Mouse (Mus musculus): ENCODE results near the gene Insl3. TPM values are rescaled to one million over a fixed set of nuclear protein-coding genes. Genes with fewer than 3 reads are reported as not detected.

The Insl3 gene
- polyA plus RNA-seq, 1 experiment = 0.14 TPM

DNA sequence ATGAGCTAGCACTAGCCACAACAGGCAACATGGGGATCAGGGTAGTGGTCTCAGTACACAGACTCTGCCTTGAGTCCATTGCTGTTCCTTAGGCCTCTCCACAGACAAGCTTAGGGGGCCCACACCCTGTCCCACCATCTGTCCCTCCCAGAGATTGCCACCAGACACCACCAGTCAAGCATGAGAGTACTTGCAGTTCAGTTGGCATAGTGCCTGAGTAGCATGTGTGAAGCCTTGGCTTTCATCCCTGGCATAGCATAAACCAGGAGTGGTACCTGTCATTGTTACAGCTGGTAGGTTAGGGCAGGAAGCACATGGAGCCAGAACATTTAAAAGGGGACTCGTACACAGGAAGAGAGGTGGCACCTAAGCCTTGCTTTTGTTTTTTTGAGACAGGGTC is 29.3 kb upstream of the Insl3 start:
- Histone ChIP-seq H3K79me3 (ENCODE audit: low read depth) (no peaks in the 10 kb centered on the region), H3K36me3 (ENCODE audit: control insufficient read depth, insufficient read depth) (no peaks in the 10 kb centered on the region), H3K4me3 (ENCODE audit: insufficient read depth, poor library complexity, severe bottlenecking) (no peak overlapping the region), H3K79me2 (ENCODE audit: control insufficient read depth, insufficient read depth) (no peaks in the 10 kb centered on the region), H3ac (ENCODE audit: control insufficient read depth, insufficient read length, low read depth) (no peak overlapping the region), H3K27me3 (ENCODE audit: control insufficient read depth, insufficient read depth, insufficient read length) (peaks cover 5% of the 10 kb centered on the region)
- TF ChIP-seq CEBPB (IDR thresholded peaks at IDR 0.05; ENCODE audit: low read depth) (no peak), MYOG (IDR thresholded peaks at IDR 0.05; ENCODE audit: control insufficient read depth, extremely low read depth, insufficient read length) (no peak), FOSL1 (IDR thresholded peaks at IDR 0.05; ENCODE audit: insufficient read depth, low read length, poor library complexity, severe bottlenecking) (no peak), MYOD1 (IDR thresholded peaks at IDR 0.05; ENCODE audit: control insufficient read depth, insufficient read length, low read depth) (no peak), CTCF (IDR thresholded peaks at IDR 0.05; ENCODE audit: control insufficient read depth, insufficient read depth, insufficient read length) (no peak), MAX (IDR thresholded peaks at IDR 0.05) (no peak), USF1 (IDR thresholded peaks at IDR 0.05; ENCODE audit: low read depth) (no peak)

DNA sequence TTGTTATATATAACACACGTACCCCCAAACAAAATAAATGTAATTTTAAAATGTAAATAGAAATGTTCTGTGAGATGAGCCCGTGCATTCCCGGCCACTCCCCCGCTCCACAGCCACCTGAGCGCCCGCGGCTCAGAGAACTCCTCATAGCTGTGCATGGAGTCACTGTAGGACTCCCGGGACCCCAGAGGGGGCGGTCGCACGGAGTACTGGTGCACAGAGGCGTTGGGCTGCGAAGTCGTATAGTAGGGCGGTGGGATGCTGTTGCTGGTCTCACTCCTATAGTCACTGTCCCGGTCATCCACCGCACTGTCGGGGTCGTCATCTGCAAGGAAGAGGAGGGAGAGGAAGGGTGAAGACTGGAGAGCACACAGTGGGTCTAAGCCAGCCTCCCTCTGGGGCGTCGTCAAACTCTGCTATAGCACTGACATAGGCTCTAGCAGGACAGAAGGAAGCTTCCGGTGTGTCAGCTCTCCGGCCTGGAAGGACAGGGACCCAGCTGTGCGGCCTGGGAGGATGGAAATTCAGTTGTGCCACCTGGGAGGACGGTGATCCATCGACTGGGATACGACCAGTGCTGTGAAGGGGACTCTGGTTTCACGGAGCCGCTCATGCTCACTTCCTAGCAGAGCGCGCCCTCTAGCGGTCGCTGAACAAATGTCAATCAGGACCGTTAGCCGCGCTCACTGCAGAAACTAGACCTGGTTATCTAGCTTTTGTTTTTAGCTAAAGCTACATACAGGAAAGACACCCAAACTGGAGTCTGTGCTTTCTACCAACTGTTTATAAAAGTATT is 28.5 kb upstream of the Insl3 start:
- H3ac ChIP-seq (ENCODE audit: control insufficient read depth, insufficient read length, low read depth) = no peak overlapping the region
- H3K79me2 ChIP-seq (ENCODE audit: control insufficient read depth, insufficient read depth) = no peaks in the 10 kb centered on the region
- peaks cover 3% of the 10 kb centered on the region for H3K27me3 ChIP-seq (ENCODE audit: control insufficient read depth, insufficient read depth, insufficient read length)
- H3K4me3 ChIP-seq (ENCODE audit: insufficient read depth, poor library complexity, severe bottlenecking) = no peak overlapping the region
- TF ChIP-seq CEBPB (IDR thresholded peaks at IDR 0.05; ENCODE audit: low read depth) (no peak), MAX (IDR thresholded peaks at IDR 0.05) (no peak), CTCF (IDR thresholded peaks at IDR 0.05; ENCODE audit: control insufficient read depth, insufficient read depth, insufficient read length) (peak; percentile 78)
- H3K36me3 ChIP-seq (ENCODE audit: control insufficient read depth, insufficient read depth) = no peaks in the 10 kb centered on the region
- no peaks in the 10 kb centered on the region for H3K79me3 ChIP-seq (ENCODE audit: low read depth)

DNA sequence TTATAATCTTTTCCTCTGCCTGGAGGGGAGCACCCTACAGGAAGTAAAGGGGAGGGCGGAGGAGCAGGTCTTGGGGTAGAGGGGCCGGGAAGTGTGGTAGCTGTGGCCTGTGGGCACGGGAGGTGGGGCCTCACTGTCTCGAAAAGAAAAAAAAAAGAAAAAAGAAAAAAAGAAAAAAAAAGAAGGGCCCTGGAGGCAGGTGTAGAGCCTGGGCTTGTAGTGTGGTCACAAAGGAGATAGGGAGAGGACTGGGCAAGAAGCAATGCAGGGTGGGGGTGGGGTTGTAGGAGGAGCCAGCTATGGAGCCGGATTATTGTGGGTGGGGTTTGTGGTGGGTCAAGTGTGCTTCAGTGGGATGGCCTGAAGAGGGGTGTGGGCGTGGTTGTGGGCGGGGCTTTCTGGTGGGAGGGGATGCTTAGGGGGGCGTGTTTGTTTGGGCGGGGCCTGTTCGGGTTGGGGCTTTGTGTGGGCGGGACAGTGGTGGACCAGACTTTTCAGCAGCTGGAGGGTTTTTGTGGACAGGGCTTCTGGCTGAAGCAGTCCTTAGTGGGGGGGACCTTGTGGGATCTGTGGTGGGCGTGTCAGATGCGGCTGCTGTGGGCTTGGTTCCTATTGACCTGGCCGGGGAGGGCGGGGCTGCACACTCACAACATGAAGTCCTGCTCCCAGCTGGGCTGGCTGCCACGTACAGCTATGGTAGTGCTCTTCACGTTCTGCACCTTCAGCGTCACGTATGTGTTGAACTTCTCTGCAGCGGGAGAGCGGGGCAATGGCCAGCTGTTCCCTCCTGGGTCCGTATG is 23.5 kb upstream of the Insl3 start:
- Histone ChIP-seq H3K36me3 (ENCODE audit: control insufficient read depth, insufficient read depth) (no peaks in the 10 kb centered on the region), H3K4me3 (ENCODE audit: insufficient read depth, poor library complexity, severe bottlenecking) (peak overlapping the region; percentile 6), H3K27me3 (ENCODE audit: control insufficient read depth, insufficient read depth, insufficient read length) (no peaks in the 10 kb centered on the region), H3K79me3 (ENCODE audit: low read depth) (no peaks in the 10 kb centered on the region), H3K79me2 (ENCODE audit: control insufficient read depth, insufficient read depth) (no peaks in the 10 kb centered on the region), H3ac (ENCODE audit: control insufficient read depth, insufficient read length, low read depth) (no peak overlapping the region)
- TF ChIP-seq MAX (IDR thresholded peaks at IDR 0.05) = no peak
- no peak for TF ChIP-seq USF1 (IDR thresholded peaks at IDR 0.05; ENCODE audit: low read depth)
- no peak for TF ChIP-seq MYOD1 (IDR thresholded peaks at IDR 0.05; ENCODE audit: control insufficient read depth, insufficient read length, low read depth)
- no peak for TF ChIP-seq CTCF (IDR thresholded peaks at IDR 0.05; ENCODE audit: control insufficient read depth, insufficient read depth, insufficient read length)
- TF ChIP-seq CEBPB (IDR thresholded peaks at IDR 0.05; ENCODE audit: low read depth) = no peak
- TF ChIP-seq MYOG (IDR thresholded peaks at IDR 0.05; ENCODE audit: control insufficient read depth, extremely low read depth, insufficient read length) = no peak
- no peak for TF ChIP-seq FOSL1 (IDR thresholded peaks at IDR 0.05; ENCODE audit: insufficient read depth, low read length, poor library complexity, severe bottlenecking)

DNA sequence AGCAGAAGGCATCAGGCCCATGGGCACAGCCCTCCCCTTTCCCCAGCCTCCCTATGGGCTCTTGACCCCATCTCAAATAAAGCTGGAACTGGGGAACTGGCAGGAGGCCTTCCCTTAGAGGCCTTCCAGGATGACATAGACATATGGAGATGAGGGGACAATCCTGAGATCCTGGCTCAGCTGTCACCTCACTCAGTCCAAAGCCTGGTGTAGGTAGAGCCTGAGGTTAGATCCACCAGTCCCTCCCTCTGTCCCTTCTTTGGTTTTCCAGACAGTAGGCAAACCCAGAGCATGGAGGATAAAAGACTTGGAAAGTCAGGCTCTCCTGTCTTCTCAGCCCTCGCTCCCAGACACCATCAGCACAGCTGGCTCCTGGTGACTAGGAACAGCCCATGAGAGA is 22.2 kb upstream of the Insl3 start:
- H3K4me3 ChIP-seq (ENCODE audit: insufficient read depth, poor library complexity, severe bottlenecking) = no peak overlapping the region
- TF ChIP-seq CEBPB (IDR thresholded peaks at IDR 0.05; ENCODE audit: low read depth) = no peak
- TF ChIP-seq MYOD1 (IDR thresholded peaks at IDR 0.05; ENCODE audit: control insufficient read depth, insufficient read length, low read depth) = no peak
- TF ChIP-seq MAX (IDR thresholded peaks at IDR 0.05) = no peak
- no peaks in the 10 kb centered on the region for H3K79me3 ChIP-seq (ENCODE audit: low read depth)
- no peak overlapping the region for H3ac ChIP-seq (ENCODE audit: control insufficient read depth, insufficient read length, low read depth)
- no peaks in the 10 kb centered on the region for H3K79me2 ChIP-seq (ENCODE audit: control insufficient read depth, insufficient read depth)
- no peaks in the 10 kb centered on the region for H3K27me3 ChIP-seq (ENCODE audit: control insufficient read depth, insufficient read depth, insufficient read length)
- H3K36me3 ChIP-seq (ENCODE audit: control insufficient read depth, insufficient read depth) = no peaks in the 10 kb centered on the region

DNA sequence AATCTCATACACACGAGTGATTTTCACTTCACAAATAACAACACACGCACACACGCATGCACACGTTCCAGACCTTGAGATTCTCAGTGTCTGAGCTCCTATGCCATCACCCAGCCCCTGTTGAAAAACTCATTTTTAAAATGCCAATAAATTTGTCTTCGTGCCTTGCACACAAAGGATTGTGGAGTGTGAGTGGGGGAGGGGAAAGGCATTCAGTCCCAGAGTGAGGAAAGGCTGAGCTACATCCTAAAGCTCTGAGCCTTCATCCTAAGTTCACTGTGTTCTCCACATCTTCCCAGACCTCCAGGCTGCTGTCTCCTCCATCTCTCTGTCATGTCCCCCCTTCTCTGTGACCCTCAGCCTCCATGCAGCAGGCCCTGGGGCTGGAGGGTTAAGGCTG is 21.8 kb upstream of the Insl3 start:
- Histone ChIP-seq H3K79me2 (ENCODE audit: control insufficient read depth, insufficient read depth) (no peaks in the 10 kb centered on the region), H3K36me3 (ENCODE audit: control insufficient read depth, insufficient read depth) (no peaks in the 10 kb centered on the region), H3K27me3 (ENCODE audit: control insufficient read depth, insufficient read depth, insufficient read length) (no peaks in the 10 kb centered on the region), H3K79me3 (ENCODE audit: low read depth) (no peaks in the 10 kb centered on the region), H3K4me3 (ENCODE audit: insufficient read depth, poor library complexity, severe bottlenecking) (no peak overlapping the region), H3ac (ENCODE audit: control insufficient read depth, insufficient read length, low read depth) (no peak overlapping the region)
- no peak for TF ChIP-seq MAX (IDR thresholded peaks at IDR 0.05)
- TF ChIP-seq CEBPB (IDR thresholded peaks at IDR 0.05; ENCODE audit: low read depth) = no peak
- TF ChIP-seq CTCF (IDR thresholded peaks at IDR 0.05; ENCODE audit: control insufficient read depth, insufficient read depth, insufficient read length) = no peak
- TF ChIP-seq MYOD1 (IDR thresholded peaks at IDR 0.05; ENCODE audit: control insufficient read depth, insufficient read length, low read depth) = no peak
- no peak for TF ChIP-seq FOSL1 (IDR thresholded peaks at IDR 0.05; ENCODE audit: insufficient read depth, low read length, poor library complexity, severe bottlenecking)
- no peak for TF ChIP-seq MYOG (IDR thresholded peaks at IDR 0.05; ENCODE audit: control insufficient read depth, extremely low read depth, insufficient read length)
- no peak for TF ChIP-seq USF1 (IDR thresholded peaks at IDR 0.05; ENCODE audit: low read depth)

Data from C2C12 (cell line).